Mouse (Mus musculus) ES-E14 (cell line): ENCODE measurements around the gene Gm17571.

Experiments used
- CHD2 ChIP-seq: IDR thresholded peaks from 2 replicates; pipeline ENCODE4 v1.6.1; 2014; ENCODE audit warnings: mild to moderate bottlenecking, low read depth, low read length, inconsistent platforms
- ZNF384 ChIP-seq: IDR thresholded peaks from 2 replicates; pipeline ENCODE4 v1.6.1; 2012; ENCODE audit warnings: low read depth, low read length, inconsistent platforms

DNA sequence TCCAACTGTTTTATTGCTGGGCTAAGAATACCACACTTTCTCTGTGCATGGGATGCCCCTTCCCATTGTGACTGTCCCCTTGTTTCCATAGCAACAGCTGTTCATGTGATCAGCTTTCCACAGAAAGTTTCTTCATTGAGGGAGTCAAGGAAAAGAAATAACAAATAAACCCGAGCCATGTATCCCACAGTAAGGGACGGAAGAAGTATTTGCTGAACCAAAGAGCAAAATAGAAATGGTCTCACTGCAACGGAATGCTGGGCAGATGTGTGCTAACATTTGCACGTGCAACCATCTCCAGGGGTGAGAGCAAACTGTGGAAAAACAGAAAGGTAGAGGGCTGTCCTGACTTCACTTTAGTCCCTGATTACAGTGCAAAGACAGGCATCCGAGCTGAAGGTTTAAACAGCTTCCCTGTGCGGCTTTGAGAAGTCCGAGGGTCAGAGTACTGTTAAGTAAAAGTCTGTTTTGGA is 8.1 kb upstream of the Gm17571 start:
- no peak for TF ChIP-seq CHD2
- TF ChIP-seq ZNF384: no peak
